Mouse (Mus musculus) megakaryocyte, embryonic 14.5 days (primary cell): ENCODE measurements around the gene Mamdc2. TPM values are rescaled to one million over a fixed set of nuclear protein-coding genes. Genes with fewer than 3 reads are reported as not detected.

ENCODE experiments used
- H3K27me3 ChIP-seq: replicated peaks from 2 replicates; pipeline ENCODE3; 2012; ENCODE audit warnings: inconsistent platforms
- H3K36me3 ChIP-seq: replicated peaks from 2 replicates; pipeline ENCODE3; 2012; ENCODE audit warnings: low read length, inconsistent platforms, mixed read lengths
- H3K4me1 ChIP-seq: 2 replicates; pipeline ENCODE4 v1.6.1; 2012; ENCODE audit warnings: inconsistent platforms
- H3K4me3 ChIP-seq: replicated peaks from 2 replicates; pipeline ENCODE3; 2012; ENCODE audit warnings: moderate library complexity, mild to moderate bottlenecking, inconsistent platforms
- H3K9me3 ChIP-seq: 2 replicates; pipeline ENCODE4 v1.6.1; 2012; ENCODE audit warnings: inconsistent platforms
- FLI1 ChIP-seq: IDR thresholded peaks from 2 replicates; pipeline ENCODE4 v1.6.1; 2012; ENCODE audit warnings: low read length, inconsistent platforms, mixed read lengths
- GATA1 ChIP-seq: IDR thresholded peaks from 3 replicates; pipeline ENCODE4 v1.6.1; 2012; ENCODE audit warnings: mixed read lengths, low read length, inconsistent platforms, borderline replicate concordance
- polyA plus RNA-seq: library from polyadenylated mRNA; stranded (reverse); fragments of >175 nt; gene quantifications from 2 replicates; pipeline ENCODE4 v1.2.3, GENCODE M21; 2012; ENCODE audit warnings: low replicate concordance; ENCODE audit not compliant: insufficient read depth

Gene Mamdc2
- polyA plus RNA-seq, 1 experiment, result 0.28 TPM

- H3K9me3 ChIP-seq, result no peaks in the 10 kb centered on the region
- no peak overlapping the region for H3K4me3 ChIP-seq
- H3K36me3 ChIP-seq, result no peaks in the 10 kb centered on the region
- H3K4me1 ChIP-seq, result peaks cover 21% of the 10 kb centered on the region
- no peaks in the 10 kb centered on the region for H3K27me3 ChIP-seq
- TF ChIP-seq GATA1 (no peak), FLI1 (no peak)
Measured at GRCm38 (mm10) chr19:23369275-23369674, 79.0 kb downstream of the Mamdc2 start.

GRCm38 (mm10) chr19:23362006-23362405 lies 86.2 kb downstream of the Mamdc2 start:
- TF ChIP-seq FLI1, result no peak
- no peak for TF ChIP-seq GATA1
- Histone ChIP-seq H3K27me3 (no peaks in the 10 kb centered on the region), H3K4me1 (peaks cover 26% of the 10 kb centered on the region), H3K4me3 (no peak overlapping the region), H3K36me3 (peaks cover 5% of the 10 kb centered on the region), H3K9me3 (no peaks in the 10 kb centered on the region)

- Histone ChIP-seq H3K4me1 (peaks cover 33% of the 10 kb centered on the region), H3K4me3 (no peak overlapping the region), H3K9me3 (no peaks in the 10 kb centered on the region), H3K27me3 (no peaks in the 10 kb centered on the region), H3K36me3 (peaks cover 5% of the 10 kb centered on the region)
- TF ChIP-seq FLI1 (no peak), GATA1 (no peak)
Measured at GRCm38 (mm10) chr19:23361124-23361523, 87.1 kb downstream of the Mamdc2 start.

- no peaks in the 10 kb centered on the region for H3K9me3 ChIP-seq
- no peak overlapping the region for H3K4me3 ChIP-seq
- H3K4me1 ChIP-seq, result peaks cover 34% of the 10 kb centered on the region
- no peaks in the 10 kb centered on the region for H3K27me3 ChIP-seq
- no peak for TF ChIP-seq GATA1
- no peak for TF ChIP-seq FLI1
- H3K36me3 ChIP-seq, result peaks cover 5% of the 10 kb centered on the region
Measured at GRCm38 (mm10) chr19:23360536-23360935, 87.7 kb downstream of the Mamdc2 start.

GRCm38 (mm10) chr19:23357253-23357652 lies 91.0 kb downstream of the Mamdc2 start:
- no peaks in the 10 kb centered on the region for H3K27me3 ChIP-seq
- H3K36me3 ChIP-seq, result peaks cover 5% of the 10 kb centered on the region
- no peak for TF ChIP-seq FLI1
- TF ChIP-seq GATA1, result no peak
- no peaks in the 10 kb centered on the region for H3K9me3 ChIP-seq
- no peak overlapping the region for H3K4me3 ChIP-seq
- H3K4me1 ChIP-seq, result peaks cover 54% of the 10 kb centered on the region

GRCm38 (mm10) chr19:23354738-23355137 lies 93.5 kb downstream of the Mamdc2 start:
- peaks cover 71% of the 10 kb centered on the region for H3K4me1 ChIP-seq
- TF ChIP-seq GATA1 (no peak), FLI1 (no peak)
- no peak overlapping the region for H3K4me3 ChIP-seq
- no peaks in the 10 kb centered on the region for H3K9me3 ChIP-seq
- no peaks in the 10 kb centered on the region for H3K27me3 ChIP-seq
- peaks cover 5% of the 10 kb centered on the region for H3K36me3 ChIP-seq

- no peak for TF ChIP-seq FLI1
- TF ChIP-seq GATA1, result no peak
- peaks cover 5% of the 10 kb centered on the region for H3K36me3 ChIP-seq
- H3K9me3 ChIP-seq, result no peaks in the 10 kb centered on the region
Measured at GRCm38 (mm10) chr19:23353881-23354401, 94.3 kb downstream of the Mamdc2 start.

GRCm38 (mm10) chr19:23353161-23353560 lies 95.1 kb downstream of the Mamdc2 start:
- TF ChIP-seq FLI1, result no peak
- no peak for TF ChIP-seq GATA1
- Histone ChIP-seq H3K27me3 (no peaks in the 10 kb centered on the region), H3K4me3 (peak overlapping the region; percentile 69), H3K36me3 (peaks cover 5% of the 10 kb centered on the region), H3K4me1 (peaks cover 85% of the 10 kb centered on the region), H3K9me3 (no peaks in the 10 kb centered on the region)

More at GRCm38 (mm10) chr19:23353881-23354401, 94.3 kb downstream of the Mamdc2 start:
- Histone ChIP-seq H3K4me1 (peaks cover 78% of the 10 kb centered on the region), H3K4me3 (peak overlapping the region; percentile 59), H3K27me3 (no peaks in the 10 kb centered on the region)

- Histone ChIP-seq H3K36me3 (no peaks in the 10 kb centered on the region), H3K27me3 (no peaks in the 10 kb centered on the region), H3K9me3 (no peaks in the 10 kb centered on the region), H3K4me1 (peaks cover 89% of the 10 kb centered on the region), H3K4me3 (peak overlapping the region; percentile 23)
- TF ChIP-seq GATA1 (no peak), FLI1 (no peak)
Measured at GRCm38 (mm10) chr19:23351808-23352491, 96.3 kb downstream of the Mamdc2 start.

GRCm38 (mm10) chr19:23349930-23350329 lies 98.3 kb downstream of the Mamdc2 start:
- TF ChIP-seq FLI1, result no peak
- no peak for TF ChIP-seq GATA1
- Histone ChIP-seq H3K4me1 (peaks cover 83% of the 10 kb centered on the region), H3K4me3 (no peak overlapping the region), H3K9me3 (no peaks in the 10 kb centered on the region), H3K27me3 (no peaks in the 10 kb centered on the region), H3K36me3 (no peaks in the 10 kb centered on the region)

GRCm38 (mm10) chr19:23342782-23343181 lies 105.5 kb downstream of the Mamdc2 start:
- H3K36me3 ChIP-seq, result no peaks in the 10 kb centered on the region
- TF ChIP-seq FLI1 (no peak), GATA1 (no peak)

More at GRCm38 (mm10) chr19:23342782-23343181, 105.5 kb downstream of the Mamdc2 start:
- no peaks in the 10 kb centered on the region for H3K27me3 ChIP-seq
- peaks cover 54% of the 10 kb centered on the region for H3K4me1 ChIP-seq
- no peaks in the 10 kb centered on the region for H3K9me3 ChIP-seq
- H3K4me3 ChIP-seq, result no peak overlapping the region
